Mouse (Mus musculus) mature B cell (primary cell): ENCODE data around the gene Cpne6.

Experiments used
- in situ Hi-C: fragments of 300-500 bp; cut with MboI; formaldehyde crosslinking; loops from 2 replicates; pipeline ENCODE4 v1.14.3; 2019

Gene Cpne6

DNA sequence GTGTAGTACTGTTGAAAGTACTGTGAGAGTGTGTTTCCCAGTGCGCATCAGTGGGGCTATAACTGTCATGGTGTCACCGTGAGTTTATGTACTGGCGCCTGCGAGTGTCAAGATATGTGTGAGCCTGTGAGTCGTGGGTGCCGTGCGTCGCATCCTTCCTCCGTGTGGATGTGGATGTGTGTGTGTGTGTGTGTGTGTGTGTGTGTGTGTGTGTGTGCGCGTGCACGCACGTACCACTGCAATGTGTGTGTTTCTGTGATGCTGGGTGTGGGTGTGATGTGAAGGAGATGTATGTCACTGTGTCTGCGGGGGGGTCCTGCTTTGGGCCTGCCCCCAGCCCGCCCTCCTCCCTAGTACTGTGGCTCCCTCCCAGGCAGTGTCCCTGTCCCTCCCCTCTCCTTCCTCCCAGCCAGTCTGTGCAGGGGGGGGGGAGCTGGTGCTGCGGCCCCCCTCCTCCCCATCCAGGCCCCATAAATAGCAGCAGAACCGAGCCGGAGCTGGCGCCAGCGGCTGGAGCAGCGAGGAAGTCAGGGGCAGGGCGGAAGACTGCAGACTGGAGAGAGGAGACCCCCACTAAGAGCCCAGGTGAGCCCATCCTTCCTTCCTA is at the start of gene Cpne6:
Gene Cpne6, plus strand, starts transcription at position 321 of the 607 bp plus-strand sequence.
- in situ Hi-C loops = no loop called here

DNA sequence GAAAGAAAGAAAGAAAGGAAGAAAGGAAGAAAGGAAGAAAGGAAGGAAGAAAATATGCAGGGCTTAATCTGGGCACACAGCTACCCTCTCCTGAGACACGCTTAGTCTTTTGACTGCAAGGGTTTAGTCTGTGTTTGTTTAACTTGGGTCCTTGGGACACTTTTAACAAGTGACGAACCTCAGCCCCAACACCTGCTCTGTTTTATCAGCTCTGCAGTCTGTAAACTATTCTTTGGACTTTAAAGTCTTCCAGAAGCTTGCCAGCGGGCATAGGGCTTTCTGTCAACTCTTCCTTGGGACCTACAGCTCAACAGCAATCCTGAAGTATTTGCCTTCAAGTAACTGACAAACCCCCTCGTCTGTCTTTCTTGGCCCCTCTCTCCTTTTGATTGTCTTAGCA is 48.5 kb upstream of the Cpne6 start:
- in situ Hi-C loops = no loop called here

DNA sequence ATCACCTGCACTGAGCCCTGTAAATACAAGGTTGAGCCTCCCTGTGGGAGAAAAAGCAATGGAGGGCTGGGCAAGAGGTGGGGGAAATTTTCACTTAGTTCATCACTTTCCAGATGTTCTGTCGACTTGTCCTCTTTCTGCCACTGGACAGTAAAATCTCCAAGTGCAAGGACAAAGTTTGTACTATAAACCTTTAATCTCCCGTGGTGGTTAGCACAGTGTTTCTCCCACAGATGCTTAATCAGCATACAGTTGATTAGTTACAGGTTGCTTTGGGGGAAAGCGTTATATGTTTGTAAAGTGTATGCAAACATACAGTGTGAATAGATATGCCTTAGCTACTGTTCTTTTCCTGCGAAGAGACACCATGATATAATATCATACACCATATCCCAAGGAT is 43.8 kb upstream of the Cpne6 start:
- in situ Hi-C loops = no loop called here

DNA sequence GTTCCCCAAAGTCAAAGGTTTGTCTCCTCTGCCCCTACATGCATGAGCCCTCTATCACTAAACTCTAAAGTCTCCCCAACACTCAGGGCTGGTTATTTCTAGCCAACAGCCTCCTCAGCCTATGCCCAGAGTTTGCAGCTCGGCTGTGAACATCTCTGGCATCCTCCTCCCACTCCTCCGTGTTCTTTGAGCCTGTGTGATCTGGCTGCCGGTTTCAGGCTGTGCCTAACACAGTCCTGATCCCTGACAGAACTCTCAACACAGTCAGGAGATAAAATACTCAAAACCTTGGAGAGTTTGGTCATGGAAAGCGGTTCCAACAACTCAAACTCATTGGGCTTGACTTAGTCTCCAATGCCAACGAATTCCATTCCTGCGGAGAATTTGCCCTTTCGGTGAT is 43.1 kb upstream of the Cpne6 start:
- in situ Hi-C loops = no loop called here

DNA sequence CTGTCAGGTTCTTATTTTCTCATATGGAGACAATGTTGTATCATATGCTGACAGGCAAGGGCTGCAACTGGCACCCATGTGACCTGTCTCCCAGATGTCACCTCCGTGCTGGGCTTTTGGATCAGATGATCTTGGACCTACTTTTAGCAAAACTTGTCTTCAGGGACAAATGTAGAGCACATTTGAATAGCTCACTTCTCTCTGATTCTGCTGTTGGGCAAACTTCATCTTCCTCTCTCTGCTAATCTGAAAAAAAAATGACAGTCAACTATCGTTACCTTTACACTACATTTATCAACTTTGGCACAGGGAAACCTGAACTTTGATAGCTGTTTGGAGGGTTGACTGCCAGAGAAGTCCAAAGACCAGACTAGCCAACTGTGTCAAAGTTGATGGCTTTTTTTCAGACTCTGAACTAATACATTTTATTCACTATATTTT is 41.9 kb upstream of the Cpne6 start:
- in situ Hi-C loops = no loop called here

DNA sequence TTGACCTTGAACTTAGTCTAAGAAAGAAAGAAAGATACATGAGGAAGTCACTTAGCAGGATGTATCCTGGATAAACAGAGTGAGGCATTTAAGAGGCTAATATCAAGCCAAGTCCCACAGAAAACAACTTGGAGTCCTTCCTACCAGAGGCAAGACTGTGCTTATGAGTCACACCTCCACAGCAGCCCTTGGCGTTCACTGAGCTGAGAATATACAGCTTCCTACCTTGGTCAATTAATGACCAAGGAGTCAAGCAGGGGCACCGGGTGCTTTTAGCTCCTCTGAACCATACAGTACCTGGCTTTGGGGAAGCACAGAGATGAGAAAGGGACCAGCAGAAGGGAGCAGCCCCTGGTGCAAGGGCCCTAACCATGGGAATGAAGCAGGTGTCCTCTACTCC is 41.2 kb upstream of the Cpne6 start:
- in situ Hi-C loops = no loop called here

DNA sequence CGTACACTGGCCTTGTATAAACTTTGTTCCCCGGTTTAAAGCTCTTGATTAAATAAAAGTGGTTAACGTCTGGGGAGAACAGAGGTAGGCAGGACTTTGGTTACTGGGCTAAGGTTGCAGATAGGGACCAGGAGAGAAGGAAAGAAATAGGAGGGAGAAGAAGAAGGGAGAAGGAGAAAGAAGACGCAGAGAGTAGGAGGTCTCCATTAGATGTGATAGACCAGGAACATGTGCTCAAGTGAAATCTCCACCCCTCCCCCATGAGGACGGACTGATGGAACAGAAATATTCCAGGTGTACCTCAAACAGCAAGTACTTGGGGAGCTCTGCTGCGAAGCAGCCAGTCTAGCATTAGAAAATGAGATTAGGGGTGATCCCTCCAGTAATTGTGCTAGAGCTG is 40.4 kb upstream of the Cpne6 start:
- in situ Hi-C loops = no loop called here

DNA sequence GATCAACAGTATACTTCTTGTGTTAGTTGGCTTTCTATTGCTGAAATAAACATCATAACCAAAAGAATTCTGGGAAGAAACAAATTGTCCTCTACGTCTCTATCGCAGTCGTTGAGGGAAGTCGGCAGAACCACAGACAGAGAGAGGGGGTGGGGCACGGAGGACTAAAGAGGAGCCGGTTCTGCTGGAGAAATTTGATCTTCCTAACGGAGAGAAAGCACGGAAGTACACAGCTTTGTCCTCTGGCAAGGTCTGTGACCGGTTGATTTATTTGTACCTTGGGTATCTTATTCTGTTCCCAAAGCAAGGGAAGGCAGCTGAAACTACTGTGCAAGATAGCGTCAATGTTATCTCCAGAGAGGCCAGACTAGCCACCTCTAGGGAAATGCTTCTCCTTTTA is 39.4 kb upstream of the Cpne6 start:
- in situ Hi-C loops = no loop called here

DNA sequence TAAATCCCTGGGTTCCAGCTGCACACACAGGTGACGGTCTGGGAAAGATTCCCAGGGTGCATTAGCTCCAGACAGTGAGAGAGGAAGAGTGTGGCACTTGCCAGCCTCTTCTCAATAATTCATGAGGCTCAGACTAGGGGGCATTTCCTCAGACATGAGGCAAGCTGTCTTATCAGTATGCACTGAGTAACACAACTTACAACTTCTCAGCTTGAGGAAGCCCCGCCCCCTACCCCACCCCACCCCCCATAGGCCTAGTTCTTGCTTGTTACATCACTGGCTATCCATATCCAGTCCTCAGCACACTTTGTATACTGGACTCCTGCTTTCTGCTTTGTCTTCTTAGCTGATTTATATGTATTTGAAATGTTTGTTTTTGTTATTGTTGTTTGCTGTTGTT is 34.6 kb upstream of the Cpne6 start:
- in situ Hi-C loops = no loop called here

DNA sequence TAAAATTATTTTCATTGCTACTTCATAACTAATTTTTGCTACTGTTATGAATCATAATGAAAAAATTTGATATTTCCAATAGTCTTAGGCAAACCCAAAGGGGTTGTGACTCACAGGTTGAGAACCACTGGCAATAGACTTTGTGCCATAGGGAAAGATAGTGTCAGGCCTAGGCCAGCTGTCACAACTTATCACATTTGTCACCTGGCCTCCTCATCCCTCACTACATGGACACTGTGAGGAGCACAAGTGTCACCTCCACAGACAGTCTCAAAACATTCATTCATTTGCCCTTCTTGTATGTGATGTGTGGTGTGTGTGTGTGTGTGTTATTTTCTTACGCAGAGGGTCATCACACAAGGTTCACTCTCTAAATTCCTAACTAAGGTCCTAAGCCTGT is 32.8 kb upstream of the Cpne6 start:
- in situ Hi-C loops = no loop called here

DNA sequence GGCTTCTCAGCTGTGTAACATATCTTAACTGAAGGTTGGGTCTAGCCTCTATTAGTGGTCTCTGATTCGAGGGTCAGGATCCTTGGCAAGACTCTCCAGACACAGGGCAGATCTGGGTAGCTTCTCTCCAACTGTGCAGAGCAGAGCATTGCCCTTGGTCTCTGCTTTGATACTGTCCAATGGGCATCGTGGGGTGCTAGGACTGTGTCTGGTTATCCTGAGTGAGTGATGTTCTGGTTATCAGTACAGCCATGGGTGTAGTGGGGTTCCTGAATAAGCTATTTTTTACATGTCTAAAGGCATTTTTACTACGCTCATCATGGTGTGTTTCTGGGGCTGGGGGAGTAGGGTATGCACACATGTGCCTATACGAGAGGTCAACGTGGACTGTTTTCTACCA is 32.4 kb upstream of the Cpne6 start:
- in situ Hi-C loops = no loop called here

DNA sequence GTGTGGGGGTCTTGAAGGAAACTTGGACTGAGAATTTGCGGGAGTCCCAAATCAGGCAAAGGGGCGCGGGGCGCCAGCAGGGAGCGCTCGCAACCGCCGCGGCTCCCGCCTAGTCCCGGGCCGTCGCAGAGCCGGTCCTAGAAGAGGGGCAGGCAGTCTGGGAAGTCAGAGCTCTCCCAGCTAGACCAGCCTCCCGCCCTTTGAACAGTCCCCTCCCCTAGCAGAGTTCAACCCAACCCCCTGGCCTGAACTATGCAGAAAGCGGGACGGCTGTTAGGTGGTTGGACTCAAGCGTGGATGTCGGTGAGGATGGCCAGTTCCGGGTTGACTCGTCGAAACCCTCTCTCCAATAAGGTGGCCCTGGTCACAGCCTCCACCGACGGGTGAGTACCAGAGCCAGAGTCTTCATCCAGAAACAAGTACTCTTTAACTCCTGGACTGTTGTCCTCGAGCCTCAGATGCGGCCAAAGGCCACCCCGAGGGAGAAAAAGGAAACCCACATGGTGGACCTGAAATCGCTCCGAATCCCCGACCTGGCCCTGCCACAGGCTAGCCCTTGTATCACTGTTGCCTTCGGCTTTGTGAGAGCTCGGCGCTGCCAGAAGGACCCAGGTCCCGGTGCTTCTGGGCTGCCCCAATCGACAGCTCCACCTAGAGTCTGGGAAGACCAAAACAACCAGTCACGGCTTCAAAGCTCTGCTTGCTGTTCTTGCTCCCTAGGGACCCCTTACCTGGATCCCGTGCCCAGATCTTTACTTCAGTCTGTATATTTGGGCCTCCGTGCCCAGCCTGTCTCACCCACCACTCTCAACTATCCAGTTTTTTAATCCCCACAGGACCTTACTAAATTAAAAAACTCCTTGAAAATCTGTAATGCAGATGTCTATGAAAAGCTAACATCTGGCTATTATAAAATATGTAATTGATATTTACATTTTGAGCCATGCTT is 31.3 kb upstream of the Cpne6 start, which contains the start of gene Dhrs4:
Gene Dhrs4, plus strand, starts transcription at position 108 of the 949 bp plus-strand sequence.
- in situ Hi-C loops = no loop called here

DNA sequence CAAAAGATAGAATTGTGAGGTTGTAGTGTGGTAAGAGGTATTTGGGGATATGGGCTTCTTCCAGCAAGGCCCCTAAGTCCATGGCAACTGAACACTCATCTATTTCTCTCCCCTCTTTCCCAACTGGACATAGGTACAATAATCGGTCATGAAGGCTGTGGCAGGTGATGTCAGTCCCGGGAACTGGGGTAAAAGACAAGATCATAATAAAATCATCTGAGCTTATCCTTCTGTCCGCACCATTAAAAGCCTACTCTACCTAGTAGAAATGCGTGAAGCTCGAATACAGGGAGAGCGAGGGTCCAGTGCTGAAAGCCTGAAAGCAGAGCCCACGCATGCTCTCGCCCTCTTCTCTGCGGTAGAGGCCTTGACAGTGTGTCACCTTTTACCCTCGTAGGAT is 30.6 kb upstream of the Cpne6 start:
- in situ Hi-C loops = no loop called here

DNA sequence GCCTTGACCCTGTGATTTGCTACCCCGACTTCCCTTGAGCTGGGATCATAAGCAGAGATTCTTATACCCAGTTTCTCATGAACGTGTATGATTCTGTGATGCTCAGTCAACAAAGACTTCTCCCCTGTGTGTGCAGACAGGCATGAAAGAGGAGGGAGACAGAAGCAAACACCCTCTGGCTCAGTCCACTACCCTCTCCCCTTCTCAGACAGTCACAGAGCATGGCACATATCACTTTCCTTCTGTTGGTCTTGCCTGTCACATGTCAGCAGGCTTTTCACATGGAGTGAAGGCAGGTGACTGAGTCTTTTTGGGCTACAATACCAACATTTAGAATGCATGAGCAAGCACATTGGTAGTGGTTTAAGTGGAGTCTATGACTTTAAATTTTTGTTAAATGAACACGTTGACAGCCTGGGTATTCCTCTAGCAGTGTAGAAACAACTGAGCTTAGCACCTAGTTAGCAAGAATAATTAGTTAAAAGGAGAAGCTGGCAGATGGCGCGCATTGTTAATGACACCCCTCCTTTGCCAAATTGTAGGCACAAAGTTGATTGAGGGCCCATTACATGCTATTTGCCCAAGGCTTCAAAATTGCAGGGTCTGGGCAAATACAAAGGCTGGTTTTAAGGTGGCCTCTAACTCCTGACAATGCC is 25.7 kb upstream of the Cpne6 start:
- in situ Hi-C loops = no loop called here

DNA sequence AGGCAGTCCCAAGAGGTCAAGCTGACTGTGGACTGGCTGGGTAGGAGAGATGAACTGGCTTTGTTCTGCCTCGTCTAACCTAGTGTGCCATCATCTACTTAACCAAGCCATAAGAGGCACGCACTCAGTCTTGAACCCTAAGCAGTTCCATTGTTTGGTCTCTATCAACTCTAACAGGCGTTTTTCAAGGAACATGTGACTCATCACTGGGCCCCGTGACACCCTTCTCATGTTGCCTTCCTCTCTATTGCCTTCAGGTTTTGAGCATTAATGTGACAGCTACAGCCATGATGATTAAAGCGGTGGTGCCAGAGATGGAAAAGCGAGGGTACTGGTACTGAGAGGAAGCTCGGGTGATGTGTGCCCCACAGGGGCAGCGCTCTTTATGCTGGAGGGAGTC is 23.4 kb upstream of the Cpne6 start:
- in situ Hi-C loops = no loop called here

DNA sequence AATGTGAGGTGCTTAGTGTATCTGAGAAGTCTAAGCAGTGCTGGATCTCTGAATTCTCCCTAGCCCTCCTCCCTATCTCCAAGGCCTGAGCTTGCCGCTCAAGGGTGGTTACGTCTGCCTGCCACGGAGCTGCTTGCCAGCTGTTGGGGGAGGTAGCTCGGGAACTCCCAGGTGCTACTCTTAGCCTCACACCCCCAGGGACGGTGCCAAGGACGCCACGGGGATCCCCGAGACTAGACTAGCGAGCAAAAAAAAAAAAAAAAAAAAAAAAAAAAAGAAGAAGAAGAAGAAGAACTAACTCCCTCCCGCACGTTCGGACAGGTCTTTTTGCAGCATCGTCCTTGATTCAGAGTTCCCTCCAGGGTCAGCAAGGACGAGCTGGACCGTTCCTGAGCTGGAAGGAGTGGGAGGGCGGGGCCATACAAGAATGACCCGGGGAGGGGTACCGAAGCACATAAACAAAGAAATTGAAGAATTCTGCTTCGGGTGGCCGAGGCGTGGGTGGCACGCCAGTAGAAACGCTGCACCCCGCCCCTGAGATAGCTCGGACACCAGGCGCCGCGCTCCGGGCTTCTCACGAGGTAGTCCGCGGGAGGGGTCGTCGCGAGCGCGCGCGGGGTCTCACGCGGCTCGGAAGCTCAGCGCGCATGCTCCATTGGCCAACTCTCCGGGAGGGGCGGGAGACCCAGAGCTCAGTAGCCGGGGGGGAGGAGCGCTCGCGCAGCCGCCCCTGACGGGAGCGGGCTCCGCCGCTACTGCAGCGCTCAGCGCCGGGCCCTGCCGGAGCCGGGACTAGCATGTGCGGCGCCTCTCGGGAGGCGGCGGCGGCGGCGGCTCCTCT is 19.7 kb upstream of the Cpne6 start, which contains the start of gene Carmil3:
Gene Carmil3, plus strand, starts transcription at position 291 of the 841 bp plus-strand sequence.
- in situ Hi-C loops = no loop called here

DNA sequence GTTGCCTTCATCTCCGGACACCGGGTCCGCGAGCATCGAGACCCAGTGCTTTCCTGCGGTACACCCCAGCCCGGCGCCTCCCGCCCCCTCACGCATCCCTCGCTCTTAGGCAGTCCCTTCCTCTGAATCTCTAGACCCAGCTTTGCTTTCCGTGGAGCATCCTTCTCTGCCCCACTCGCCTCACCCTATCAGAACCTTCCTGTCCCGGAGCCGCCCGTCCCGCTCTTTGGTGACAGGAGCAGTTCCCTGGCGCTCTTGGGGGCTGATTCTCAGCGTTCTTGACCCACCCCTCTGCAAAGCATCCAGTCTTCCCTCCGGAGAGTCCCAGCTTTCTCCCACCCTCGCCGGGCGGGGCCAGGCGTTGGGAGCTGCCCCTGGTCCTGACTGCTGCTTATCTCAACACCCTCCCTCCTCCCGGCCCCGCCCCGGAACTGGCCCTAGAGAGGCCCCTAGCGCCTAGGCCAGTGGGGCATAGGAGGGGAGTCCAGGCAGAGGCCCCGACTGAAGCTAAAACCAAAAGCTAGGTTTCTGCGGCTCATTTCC is 18.9 kb upstream of the Cpne6 start:
- in situ Hi-C loops = no loop called here

DNA sequence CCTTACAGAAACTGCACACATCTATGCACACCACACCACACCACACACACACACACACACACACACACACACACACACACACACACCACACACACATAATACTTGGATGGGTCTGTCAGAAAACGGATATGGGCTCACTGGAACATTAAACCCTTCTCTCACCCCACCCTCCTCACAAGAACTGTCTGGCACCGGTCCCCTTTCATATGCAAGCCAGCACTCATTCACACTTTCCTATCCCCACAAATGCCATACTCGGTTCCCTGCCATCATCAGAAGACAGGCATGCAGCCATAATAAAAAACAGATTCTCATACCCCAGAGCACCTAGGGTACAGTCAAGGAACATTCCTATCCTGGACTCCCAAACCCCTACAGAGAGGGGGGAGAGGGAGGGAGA is 18.1 kb upstream of the Cpne6 start:
- in situ Hi-C loops = no loop called here

DNA sequence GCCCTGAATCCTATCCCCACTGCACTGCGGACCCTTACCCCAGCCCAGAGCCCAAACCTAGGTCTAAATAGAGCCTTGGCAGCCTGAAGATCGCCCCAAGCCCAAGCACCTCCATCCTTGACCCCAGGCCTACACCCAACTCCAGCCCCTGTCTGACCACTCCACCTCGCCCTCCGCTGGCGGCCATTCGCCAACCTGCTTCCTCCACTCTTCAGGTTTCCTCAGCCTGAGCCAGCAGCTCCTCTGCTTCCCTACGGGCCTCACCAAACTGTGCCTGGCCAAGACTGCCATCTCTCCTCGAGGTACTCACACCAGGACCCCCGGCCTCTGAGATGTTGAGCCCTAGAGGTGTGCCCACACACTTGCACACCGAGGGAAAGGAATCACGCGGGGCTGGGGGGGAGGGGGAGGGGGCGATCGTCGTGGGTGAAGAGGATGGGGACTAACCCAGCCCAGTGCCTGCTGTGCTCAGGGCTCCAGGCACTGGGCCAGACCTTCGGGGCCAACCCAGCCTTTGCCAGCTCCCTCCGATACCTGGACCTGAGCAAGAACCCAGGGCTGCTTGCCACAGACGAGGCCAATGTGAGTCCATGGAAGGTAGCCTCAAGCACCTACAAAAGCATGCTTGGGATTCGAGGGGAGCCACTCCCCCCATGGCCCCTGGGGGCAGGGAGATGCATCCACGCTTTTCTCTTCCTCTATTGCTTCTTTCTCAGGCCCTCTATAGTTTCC is 14.6 kb upstream of the Cpne6 start:
- in situ Hi-C loops = no loop called here

DNA sequence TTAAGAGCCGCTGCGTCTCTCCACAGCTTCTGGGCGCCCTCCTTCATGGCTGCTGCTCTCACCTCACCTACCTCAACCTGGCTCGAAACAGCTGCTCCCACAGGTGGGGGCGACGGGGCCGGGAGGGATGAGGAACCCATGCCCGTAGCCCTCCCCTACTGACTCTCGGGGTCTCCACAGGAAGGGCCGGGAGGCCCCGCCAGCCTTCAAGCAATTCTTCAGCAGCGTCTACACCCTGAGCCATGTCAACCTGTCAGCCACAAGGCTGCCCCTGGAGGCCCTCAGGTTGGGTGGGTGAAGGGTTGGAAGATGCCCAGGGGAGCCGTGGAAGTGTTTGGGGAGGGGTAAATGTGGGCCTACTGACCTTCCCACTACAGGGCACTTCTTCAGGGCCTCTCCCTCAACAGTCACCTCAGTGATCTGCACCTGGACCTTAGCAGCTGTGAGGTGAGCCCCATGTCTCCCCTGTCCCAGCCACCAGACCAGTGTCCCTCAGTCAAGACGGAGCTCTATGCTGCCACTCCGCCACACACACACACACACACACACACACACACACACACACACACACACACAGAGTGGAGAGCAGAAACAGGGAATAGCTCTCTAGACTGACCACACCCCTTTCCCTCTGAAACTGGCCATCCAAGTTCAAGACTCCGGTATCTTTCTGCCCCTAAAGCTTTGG is 13.3 kb upstream of the Cpne6 start:
- in situ Hi-C loops = no loop called here
